Comparison of ENCODE assay signal across 8 mouse cellular contexts in the genomic region with DNA sequence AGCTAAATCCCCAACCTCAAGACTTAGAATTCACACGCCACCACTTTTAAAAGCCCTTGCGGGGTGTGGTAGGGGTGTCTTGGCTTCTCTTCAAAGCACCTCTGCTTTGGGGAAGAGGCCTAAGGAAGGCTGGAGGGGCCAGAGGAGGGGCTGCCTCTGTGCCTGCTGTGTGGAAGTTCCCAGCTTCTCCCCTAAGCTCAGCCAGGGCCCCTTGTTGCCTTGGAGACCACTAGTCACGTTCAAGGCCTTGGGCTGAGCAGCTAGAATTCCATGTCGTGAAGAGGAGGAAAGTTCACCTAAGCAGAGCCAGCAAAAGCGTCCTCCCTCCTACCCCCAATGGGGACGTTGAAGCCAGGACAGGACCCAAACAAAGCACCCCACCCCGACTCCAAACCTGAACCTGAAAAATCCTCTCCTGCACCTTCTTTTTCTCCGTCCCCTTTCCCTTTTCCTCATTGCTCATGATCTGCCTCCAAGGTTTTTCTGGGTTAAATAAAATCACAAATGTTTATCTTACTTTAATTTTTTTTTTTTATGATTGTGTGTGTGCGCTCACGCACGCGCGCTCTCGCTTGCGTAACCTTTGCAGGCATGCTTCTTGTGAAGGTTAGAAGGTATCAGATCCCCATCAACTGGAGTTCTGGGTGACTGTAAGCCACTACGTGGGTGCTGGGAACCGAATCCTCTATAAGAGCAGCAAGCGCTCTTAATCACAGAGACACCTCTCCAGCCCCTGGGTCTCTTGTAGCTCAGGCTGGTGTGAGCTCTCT. TPM values are rescaled to one million over a fixed set of nuclear protein-coding genes. Genes with fewer than 3 reads are reported as not detected.
DNase-seq lines count a peak whose midpoint lies in the region; ATAC-seq and TF ChIP-seq lines count a peak whose summit lies in the region.

No protein-coding gene starts in this region.

- H3K9me3 ChIP-seq in lung, postnatal 0 days (ENCODE audit: low read length): no peaks in the 10 kb centered on the region
- no peaks in the 10 kb centered on the region for H3K9me3 ChIP-seq in forebrain, embryonic 13.5 days (replicated peaks)
- no peaks in the 10 kb centered on the region for H3K9me3 ChIP-seq in liver, embryonic 12.5 days (replicated peaks)

- H3K27me3 ChIP-seq in lung, postnatal 0 days (replicated peaks; ENCODE audit: insufficient read depth, low read length): no peaks in the 10 kb centered on the region
- H3K27me3 ChIP-seq in forebrain, embryonic 13.5 days: no peaks in the 10 kb centered on the region
- H3K27me3 ChIP-seq in liver, embryonic 12.5 days (replicated peaks): peaks cover 16% of the 10 kb centered on the region
- H3K27me3 ChIP-seq in heart, adult 2 months (ENCODE audit: control insufficient read depth, insufficient read depth, low read length): no peaks in the 10 kb centered on the region

- no peak for TF ChIP-seq CTCF in lung, postnatal 0 days (IDR thresholded peaks at IDR 0.05)
- TF ChIP-seq CTCF in heart, adult 2 months (IDR thresholded peaks at IDR 0.05): no peak

- no peaks in the 10 kb centered on the region for H3K36me3 ChIP-seq in lung, postnatal 0 days (ENCODE audit: insufficient read depth, low read length)
- H3K36me3 ChIP-seq in forebrain, embryonic 13.5 days (ENCODE audit: poor library complexity, severe bottlenecking): 0 out of 2 replicates have a peak, but pooled peaks cover 3% of the 10 kb centered on the region
- 0 out of 2 replicates have a peak, but pooled peaks cover 4% of the 10 kb centered on the region for H3K36me3 ChIP-seq in liver, embryonic 12.5 days
- H3K36me3 ChIP-seq in heart, adult 2 months (ENCODE audit: control insufficient read depth, insufficient read depth, low read length): no peaks in the 10 kb centered on the region

- DNase-seq in lung, postnatal 0 days (ENCODE audit: low spot score): peak; percentile 68
- no peak for DNase-seq in lung, postnatal 25 days (ENCODE audit: low spot score)
- peak; percentile 74 for DNase-seq in testis, postnatal 10 days (ENCODE audit: low spot score)
- DNase-seq in layer of hippocampus, adult 11-12 months (ENCODE audit: low spot score): no peak
- DNase-seq in layer of hippocampus, adult 8-10 months (ENCODE audit: low spot score in 2 of 2): no peak
- DNase-seq in heart, adult 2 months: no peak

- peaks cover 14% of the 10 kb centered on the region for H3K4me1 ChIP-seq in lung, postnatal 0 days (ENCODE audit: insufficient read depth, low read depth, low read length)
- peaks cover 77% of the 10 kb centered on the region for H3K4me1 ChIP-seq in forebrain, embryonic 13.5 days
- H3K4me1 ChIP-seq in liver, embryonic 12.5 days: peaks cover 64% of the 10 kb centered on the region
- H3K4me1 ChIP-seq in heart, adult 2 months (ENCODE audit: control insufficient read depth, insufficient read depth, low read length): peaks cover 8% of the 10 kb centered on the region

- peak; percentile 31 for ATAC-seq in lung, postnatal 0 days
- ATAC-seq in forebrain, embryonic 13.5 days: peak; percentile 66
- no peak for ATAC-seq in liver, embryonic 12.5 days

- no peak for TF ChIP-seq EP300 in lung, postnatal 0 days (IDR thresholded peaks at IDR 0.05)
- no peak for TF ChIP-seq EP300 in heart, adult 2 months (IDR thresholded peaks at IDR 0.05; ENCODE audit: insufficient read depth, low read depth, low read length)

- H3K27ac ChIP-seq in lung, postnatal 0 days (ENCODE audit: low read length): peak overlapping the region; percentile 69
- H3K27ac ChIP-seq in forebrain, embryonic 13.5 days: peak overlapping the region; percentile 72
- H3K27ac ChIP-seq in liver, embryonic 12.5 days: peak overlapping the region; percentile 27
- H3K27ac ChIP-seq in heart, adult 2 months: no peak overlapping the region

- intact Hi-C loops in heart, adult 2 months (cut with DNase I): no loop called here

- 34% methylated on average over 18 of the region's 18 CpGs for WGBS in lung, postnatal 0 days
- WGBS in forebrain, embryonic 13.5 days: 50% methylated on average over 18 of the region's 18 CpGs
- 60% methylated on average over 18 of the region's 18 CpGs for WGBS in liver, embryonic 12.5 days (ENCODE audit: insufficient replicate concordance)
- WGBS in heart, adult 2 months: 83% methylated on average over 18 of the region's 18 CpGs

- H3K4me2 ChIP-seq in lung, postnatal 0 days (replicated peaks; ENCODE audit: low read depth, low read length): no peak overlapping the region
- H3K4me2 ChIP-seq in forebrain, embryonic 13.5 days: peak overlapping the region; percentile 27
- H3K4me2 ChIP-seq in liver, embryonic 12.5 days: peak overlapping the region; percentile 5; the same call in 1 of the 2 replicates

- no peaks in the 10 kb centered on the region for H3K79me2 ChIP-seq in heart, adult 2 months (replicated peaks; ENCODE audit: control insufficient read depth, insufficient read depth, low read length)

- TF ChIP-seq POLR2A in heart, adult 2 months (IDR thresholded peaks at IDR 0.05; ENCODE audit: insufficient read depth, low read depth, low read length): no peak

- H3K9ac ChIP-seq in lung, postnatal 0 days (replicated peaks; ENCODE audit: low read depth): no peak overlapping the region
- 0 out of 2 replicates have a peak overlapping the region, but pooled peaks have one; percentile 38 for H3K9ac ChIP-seq in forebrain, embryonic 13.5 days
- no peak overlapping the region for H3K9ac ChIP-seq in liver, embryonic 12.5 days
- no peak overlapping the region for H3K9ac ChIP-seq in heart, adult 2 months (ENCODE audit: low read depth, low read length)

- H3K4me3 ChIP-seq in lung, postnatal 0 days (ENCODE audit: low read depth, low read length): no peak overlapping the region
- H3K4me3 ChIP-seq in forebrain, embryonic 13.5 days: no peak overlapping the region
- no peak overlapping the region for H3K4me3 ChIP-seq in liver, embryonic 12.5 days
- no peak overlapping the region for H3K4me3 ChIP-seq in heart, adult 2 months

RNA-seq across cellular contexts. Expression of a gene that starts 0.6 kb away (rescaled TPM):
- polyA plus RNA-seq in lung, postnatal 0 days (2015; fragmentation: Nextera tagmentation; extraction: Ambion mirVana): 7.8 and 8.0 TPM in 2 replicates
- 6.0 and 8.6 TPM in 2 replicates for polyA plus RNA-seq in forebrain, embryonic 13.5 days (2015; fragmentation: Nextera tagmentation; extraction: Ambion mirVana)
- polyA plus RNA-seq in liver, embryonic 12.5 days (2016; fragmentation: Nextera tagmentation; extraction: Ambion mirVana): 3.8 and 3.9 TPM in 2 replicates
- 1 to 10 TPM; 2.0 to 2.6 (median 2.3) TPM for total RNA-seq in layer of hippocampus, adult 8-10 months (2022)
- total RNA-seq in heart, adult 2 months (2021): 1 to 10 TPM; 4.0 to 4.4 TPM
- polyA plus RNA-seq in heart, adult 2 months (2012; rRNA removed): 2.7 and 4.2 TPM in 2 replicates

RNA-seq across cellular contexts. Expression of a gene that starts 9.0 kb away (rescaled TPM):
- polyA plus RNA-seq in lung, postnatal 0 days (2015; fragmentation: Nextera tagmentation; extraction: Ambion mirVana): 0.02 and 0.04 TPM in 2 replicates
- polyA plus RNA-seq in forebrain, embryonic 13.5 days (2015; fragmentation: Nextera tagmentation; extraction: Ambion mirVana): 2.5 and 3.0 TPM in 2 replicates
- polyA plus RNA-seq in liver, embryonic 12.5 days (2016; fragmentation: Nextera tagmentation; extraction: Ambion mirVana): 0.07 TPM in 2 replicates
- 10 to 100 TPM; 47.3 to 63.6 (median 51.9) TPM for total RNA-seq in layer of hippocampus, adult 8-10 months (2022)
- not detected for total RNA-seq in heart, adult 2 months (2021)
- 0.03 TPM in 1 of 2 replicates, not detected in the other for polyA plus RNA-seq in heart, adult 2 months (2012; rRNA removed)

RNA-seq across cellular contexts. Expression of a gene that starts 32.4 kb away (rescaled TPM):
- 0.04 TPM in 1 of 2 replicates, not detected in the other for polyA plus RNA-seq in lung, postnatal 0 days (2015; fragmentation: Nextera tagmentation; extraction: Ambion mirVana)
- 37.0 and 40.8 TPM in 2 replicates for polyA plus RNA-seq in forebrain, embryonic 13.5 days (2015; fragmentation: Nextera tagmentation; extraction: Ambion mirVana)
- 0.05 and 0.08 TPM in 2 replicates for polyA plus RNA-seq in liver, embryonic 12.5 days (2016; fragmentation: Nextera tagmentation; extraction: Ambion mirVana)
- 100 to 1,000 TPM in 2 of 4 experiments, 10 to 100 TPM in 2; 93.0 to 128 (median 106) TPM for total RNA-seq in layer of hippocampus, adult 8-10 months (2022)
- total RNA-seq in heart, adult 2 months (2021): under 1 TPM in 1 of 2 experiments, not detected in 1; 0.11 TPM
- polyA plus RNA-seq in heart, adult 2 months (2012; rRNA removed): 0.06 TPM in 2 replicates

RNA-seq across cellular contexts. Expression of a gene that starts 35.9 kb away (rescaled TPM):
- polyA plus RNA-seq in lung, postnatal 0 days (2015; fragmentation: Nextera tagmentation; extraction: Ambion mirVana): 65.1 and 71.8 TPM in 2 replicates
- 103 and 113 TPM in 2 replicates for polyA plus RNA-seq in forebrain, embryonic 13.5 days (2015; fragmentation: Nextera tagmentation; extraction: Ambion mirVana)
- 70.3 and 75.2 TPM in 2 replicates for polyA plus RNA-seq in liver, embryonic 12.5 days (2016; fragmentation: Nextera tagmentation; extraction: Ambion mirVana)
- total RNA-seq in layer of hippocampus, adult 8-10 months (2022): 100 to 1,000 TPM; 147 to 166 (median 151) TPM
- total RNA-seq in heart, adult 2 months (2021): 100 to 1,000 TPM in 1 of 2 experiments, 10 to 100 TPM in 1; 89.0 to 104 TPM
- polyA plus RNA-seq in heart, adult 2 months (2012; rRNA removed): 157 and 163 TPM in 2 replicates

RNA-seq across cellular contexts. Expression of a gene that starts 47.4 kb away (rescaled TPM):
- polyA plus RNA-seq in lung, postnatal 0 days (2015; fragmentation: Nextera tagmentation; extraction: Ambion mirVana): 1.9 and 2.0 TPM in 2 replicates
- 59.5 and 78.0 TPM in 2 replicates for polyA plus RNA-seq in forebrain, embryonic 13.5 days (2015; fragmentation: Nextera tagmentation; extraction: Ambion mirVana)
- 0.41 and 0.75 TPM in 2 replicates for polyA plus RNA-seq in liver, embryonic 12.5 days (2016; fragmentation: Nextera tagmentation; extraction: Ambion mirVana)
- total RNA-seq in layer of hippocampus, adult 8-10 months (2022): 100 to 1,000 TPM; 311 to 360 (median 338) TPM
- total RNA-seq in heart, adult 2 months (2021): 1 to 10 TPM; 3.8 to 4.1 TPM
- 3.5 and 4.4 TPM in 2 replicates for polyA plus RNA-seq in heart, adult 2 months (2012; rRNA removed)

Comparison
In these comparisons a context has a peak if more than half of its experiments do, and no peak if none do; other contexts are left out.
1. DNase-seq: peak in lung, postnatal 0 days (single experiment) and testis, postnatal 10 days (single experiment); none in lung, postnatal 25 days (single experiment), layer of hippocampus, adult 11-12 months (single experiment), layer of hippocampus, adult 8-10 months (0 of 2) and heart, adult 2 months (0 of 2).
2. RNA of a gene that starts 32.4 kb away (polyA plus RNA-seq): 37.0 to 40.8 TPM in forebrain, embryonic 13.5 days; 0.06 TPM in heart, adult 2 months, 0.05 to 0.08 TPM in liver, embryonic 12.5 days and 0.04 TPM in lung, postnatal 0 days; every median in the first group is over 10 times any median in the second.